Mouse (Mus musculus): Measurements from ENCODE around the gene H2-Aa.

The H2-Aa gene

DNA sequence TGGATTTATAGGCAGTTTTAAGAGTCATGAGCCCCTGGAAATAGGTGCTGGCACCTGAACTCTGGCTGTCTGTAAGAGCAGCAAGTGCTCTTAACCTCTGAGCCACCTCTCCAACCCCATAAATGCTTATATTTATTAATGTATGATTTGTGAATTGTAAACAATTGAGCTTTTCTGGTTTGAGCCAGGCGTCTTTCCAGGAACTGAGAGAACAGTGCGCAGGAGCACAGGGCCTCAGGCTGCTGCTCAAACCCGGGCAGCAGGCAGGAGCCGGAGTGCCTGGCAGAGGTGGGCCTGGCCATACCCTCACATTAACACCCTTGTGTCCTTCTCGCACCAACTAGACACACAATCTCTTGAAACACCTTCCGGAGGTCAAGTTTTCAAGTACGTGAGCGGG lies 12.4 kb upstream of the H2-Aa start:
- in situ Hi-C loops (cut with MseI, MboI) = no loop called here

DNA sequence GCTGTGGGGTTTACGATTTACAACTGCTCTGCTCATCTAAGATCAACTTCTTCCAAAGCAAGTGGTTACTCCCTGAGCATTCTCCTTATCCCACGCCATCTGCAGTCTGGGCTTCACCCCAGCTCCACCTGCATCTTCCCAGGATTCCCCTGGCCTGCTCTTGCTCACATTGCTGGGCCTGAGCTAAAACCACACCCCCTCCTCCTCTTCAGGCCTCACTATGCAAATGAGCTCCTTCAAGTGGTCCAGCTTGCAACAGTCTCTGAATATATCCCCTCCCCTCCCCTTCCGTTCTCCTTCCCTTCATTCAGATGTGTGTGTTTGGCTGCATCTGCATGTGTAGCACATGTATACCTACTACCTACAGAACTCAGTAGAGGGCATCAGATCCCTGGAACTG lies 11.7 kb upstream of the H2-Aa start:
- in situ Hi-C loops (cut with MseI, MboI) = no loop called here

DNA sequence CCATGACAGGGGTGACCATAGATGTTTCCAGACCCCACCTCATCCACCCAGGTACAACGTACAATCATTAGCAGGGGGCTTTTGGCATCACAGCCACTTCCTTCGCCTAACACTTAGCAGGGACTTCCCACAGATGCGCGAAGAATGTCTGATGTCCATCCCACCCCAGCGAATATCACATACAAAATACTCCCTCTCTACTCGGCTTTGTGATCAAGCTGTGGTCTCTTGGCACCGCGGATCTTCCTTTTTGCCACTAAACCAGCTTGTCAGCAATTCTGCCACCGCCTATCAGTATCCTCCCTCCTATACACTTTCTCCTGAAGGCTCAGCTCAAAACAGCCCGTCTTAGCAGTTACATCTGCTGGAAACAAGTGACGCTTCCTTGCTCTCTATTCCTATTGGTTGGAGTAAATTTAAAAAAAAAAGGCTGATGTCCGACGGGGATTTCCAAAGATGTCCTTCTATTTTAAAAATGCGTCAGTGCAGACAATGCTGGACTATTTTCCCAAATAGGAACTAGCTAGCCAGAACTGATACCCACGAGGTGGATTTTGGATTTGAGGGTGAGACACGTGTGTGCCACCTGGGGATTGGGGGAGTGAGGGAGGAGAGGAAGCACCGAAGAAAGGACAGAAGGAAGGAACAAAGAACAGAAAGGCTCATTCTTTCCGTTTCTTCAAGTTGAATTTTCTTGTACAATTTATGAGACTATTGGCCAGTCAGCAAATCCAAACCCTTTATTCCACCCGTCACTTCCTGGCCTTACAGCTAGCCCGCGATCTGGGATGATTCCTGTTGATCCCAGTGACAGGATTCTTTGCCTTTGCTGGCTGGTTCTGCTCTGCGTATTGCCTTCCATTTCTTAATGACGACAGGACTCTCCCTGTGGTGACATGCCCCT lies 8.5 kb upstream of the H2-Aa start:
- in situ Hi-C loops (cut with MseI, MboI) = no loop called here

DNA sequence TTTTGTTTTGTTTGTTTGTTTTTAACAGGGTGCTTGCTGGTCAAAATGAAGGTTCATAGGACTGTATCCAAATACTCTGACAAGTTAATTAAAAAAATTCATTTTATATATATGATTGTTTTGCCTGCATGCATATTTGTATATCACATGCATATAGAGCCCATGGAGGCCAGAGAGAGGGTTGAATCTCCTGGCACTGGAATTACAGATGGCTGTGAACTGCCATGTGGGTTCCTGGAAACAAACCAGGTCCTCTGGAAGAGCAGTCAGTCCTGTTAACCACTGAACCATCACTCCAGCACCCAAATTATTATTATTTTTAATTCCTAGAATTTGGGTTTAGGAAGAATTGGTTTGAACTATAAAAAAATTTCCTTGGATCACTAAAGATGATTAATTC lies 7.7 kb upstream of the H2-Aa start:
- in situ Hi-C loops (cut with MseI, MboI) = no loop called here

DNA sequence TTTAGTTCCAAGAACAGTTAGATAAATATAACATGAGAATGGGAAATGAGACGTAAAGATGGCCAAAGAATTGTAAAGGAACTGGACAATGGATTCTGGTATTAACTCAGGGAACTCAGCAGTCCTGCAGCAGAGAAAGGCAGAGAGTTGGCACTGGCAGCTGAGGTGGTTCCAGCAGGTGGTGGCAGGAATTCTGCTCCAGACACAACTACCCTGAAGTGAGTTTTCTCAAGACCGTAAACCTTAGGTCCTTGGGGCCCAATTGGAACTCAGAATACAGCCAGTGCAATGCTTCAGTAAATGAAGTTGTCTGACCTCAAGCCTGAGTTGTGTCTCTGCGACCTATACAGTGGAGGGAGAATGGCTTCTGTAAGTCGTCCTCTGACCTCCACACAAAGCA lies 6.6 kb upstream of the H2-Aa start:
- in situ Hi-C loops (cut with MseI, MboI) = no loop called here

DNA sequence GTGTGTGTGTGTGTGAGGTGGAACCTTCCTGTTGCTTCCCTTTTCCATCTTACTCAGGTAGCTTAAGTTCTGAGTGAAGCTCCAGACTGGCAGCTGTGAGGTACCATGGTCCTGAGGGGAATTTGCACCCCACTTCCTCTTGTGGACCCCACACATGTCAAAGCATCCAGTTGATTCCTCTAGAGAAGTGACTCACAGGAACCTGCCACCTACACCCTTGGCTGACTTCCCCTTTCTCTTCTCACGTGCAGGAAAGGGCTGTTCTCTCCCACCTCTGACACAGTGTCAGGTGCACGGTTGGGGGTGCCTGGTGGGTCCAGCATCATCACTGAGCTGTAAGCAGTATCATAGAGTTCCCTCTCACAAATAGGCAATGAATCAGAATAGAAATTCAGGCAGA lies 5.9 kb upstream of the H2-Aa start:
- in situ Hi-C loops (cut with MseI, MboI) = no loop called here

DNA sequence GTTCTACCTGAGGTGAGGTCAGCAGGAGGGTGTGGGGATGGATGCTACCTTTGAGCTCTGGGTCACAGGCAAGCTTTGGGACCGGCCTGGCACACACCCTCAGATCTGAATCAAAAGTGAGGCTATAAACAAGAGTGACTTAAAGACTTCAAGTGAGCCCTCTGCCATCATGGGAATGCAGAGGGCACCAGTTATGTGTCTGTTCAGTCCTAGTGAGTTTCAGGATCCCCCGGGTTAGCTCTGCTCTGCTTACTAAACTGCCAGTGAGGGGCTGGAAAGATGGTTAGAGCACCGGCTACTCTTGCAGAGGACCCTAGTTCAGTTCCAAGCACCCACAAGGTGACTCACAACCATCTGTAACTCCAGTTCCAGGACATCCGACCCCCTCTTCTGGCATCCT lies 4.9 kb upstream of the H2-Aa start:
- in situ Hi-C loops (cut with MseI, MboI) = no loop called here

DNA sequence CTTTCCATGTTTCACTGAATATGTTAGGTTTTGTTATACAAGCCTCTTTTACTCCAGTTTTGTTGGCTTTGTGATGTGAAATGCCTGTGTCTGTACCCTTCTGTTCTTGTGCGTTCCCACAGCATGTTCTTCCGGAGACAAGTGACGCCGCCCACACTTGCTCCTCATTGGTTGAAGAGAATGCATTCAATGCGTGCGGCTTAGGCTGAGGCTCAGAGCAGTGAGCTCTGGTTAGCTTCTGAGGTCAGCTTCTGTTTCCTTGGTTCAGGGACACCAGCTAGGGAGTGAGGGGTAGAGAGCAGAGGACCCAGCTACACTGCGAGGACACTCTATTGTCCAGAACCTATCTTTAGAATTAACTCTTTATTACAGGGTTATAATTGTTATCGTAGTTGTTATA lies 4.0 kb upstream of the H2-Aa start:
- in situ Hi-C loops (cut with MseI, MboI) = no loop called here

DNA sequence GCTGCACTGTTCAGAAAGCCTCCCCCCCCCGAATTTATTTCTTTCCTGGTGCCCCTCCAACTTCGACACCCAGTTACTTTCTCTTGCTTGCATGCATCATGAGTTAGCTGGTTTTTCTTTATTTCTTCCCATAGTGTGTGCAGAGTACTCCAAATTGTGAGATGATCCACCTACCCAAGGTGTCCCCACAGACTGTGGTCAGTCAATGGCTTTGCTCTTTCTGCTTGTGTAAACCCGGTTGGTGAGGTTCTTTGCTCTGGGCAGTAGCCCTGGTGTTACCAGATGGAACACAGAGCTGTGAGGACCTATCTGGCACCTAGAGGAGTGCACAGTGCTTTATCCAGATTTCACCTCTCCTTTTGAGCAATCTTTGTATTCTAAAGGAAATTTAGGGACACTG lies 508 bp upstream of the H2-Aa start:
- in situ Hi-C loops (cut with MseI, MboI) = no loop called here

DNA sequence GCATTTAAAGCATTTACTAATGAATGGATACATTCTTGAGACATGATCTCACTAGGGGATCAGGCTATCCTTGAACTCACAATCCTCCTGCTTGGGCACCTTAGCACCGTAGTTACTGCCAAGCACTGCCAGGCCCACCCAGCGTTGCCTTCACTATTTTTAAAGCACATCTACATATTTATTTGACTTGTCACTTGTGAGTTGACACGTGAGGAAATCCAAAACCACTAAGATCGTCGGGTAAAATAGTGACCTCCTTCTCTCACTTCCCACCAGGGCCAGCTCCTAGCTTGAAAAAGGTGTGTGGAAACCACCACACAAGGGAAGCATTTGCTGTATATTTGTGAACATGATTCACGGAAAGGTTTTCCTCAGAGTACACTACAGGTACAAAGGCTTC lies 624 bp downstream of the H2-Aa start:
- in situ Hi-C loops (cut with MseI, MboI) = no loop called here

DNA sequence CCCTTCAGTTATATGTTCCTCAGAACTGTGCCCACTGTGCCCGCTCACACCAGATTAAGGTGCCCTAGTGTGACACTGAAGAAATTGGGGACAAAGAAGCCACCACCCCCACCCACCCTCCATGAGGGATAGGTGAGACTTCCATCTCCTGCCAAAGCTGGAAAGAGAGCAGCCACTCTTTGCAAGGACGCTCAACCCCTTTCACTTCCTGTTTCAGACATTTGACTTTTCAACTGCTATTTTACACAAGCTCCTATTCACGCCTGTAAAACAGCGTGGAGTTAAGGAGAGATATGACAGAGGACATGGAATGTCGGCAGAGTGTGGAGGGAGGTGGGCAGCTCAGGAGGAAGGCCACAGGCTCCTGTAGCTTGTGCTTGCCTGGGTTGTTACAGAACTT lies 1.1 kb downstream of the H2-Aa start:
- in situ Hi-C loops (cut with MseI, MboI) = no loop called here

DNA sequence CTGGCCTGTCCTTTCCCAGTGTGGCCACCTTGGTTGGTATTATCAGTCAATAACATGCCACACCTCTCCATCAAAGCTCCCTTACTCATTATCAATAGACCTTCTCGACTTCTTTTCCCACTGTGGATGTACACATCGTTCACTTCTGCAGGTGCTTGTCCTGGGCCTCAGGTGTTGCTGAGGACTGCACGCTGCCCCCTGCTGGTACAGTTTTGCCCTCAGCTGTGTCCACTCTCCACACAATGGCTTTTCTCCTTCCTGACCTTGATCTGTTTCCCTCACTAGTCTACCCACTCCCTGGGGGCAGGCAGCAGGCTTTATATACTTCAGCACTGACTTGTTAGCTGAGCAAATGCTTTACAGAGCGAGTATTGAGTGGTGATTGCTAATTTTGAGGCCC lies 1.8 kb downstream of the H2-Aa start:
- in situ Hi-C loops (cut with MseI, MboI) = no loop called here

DNA sequence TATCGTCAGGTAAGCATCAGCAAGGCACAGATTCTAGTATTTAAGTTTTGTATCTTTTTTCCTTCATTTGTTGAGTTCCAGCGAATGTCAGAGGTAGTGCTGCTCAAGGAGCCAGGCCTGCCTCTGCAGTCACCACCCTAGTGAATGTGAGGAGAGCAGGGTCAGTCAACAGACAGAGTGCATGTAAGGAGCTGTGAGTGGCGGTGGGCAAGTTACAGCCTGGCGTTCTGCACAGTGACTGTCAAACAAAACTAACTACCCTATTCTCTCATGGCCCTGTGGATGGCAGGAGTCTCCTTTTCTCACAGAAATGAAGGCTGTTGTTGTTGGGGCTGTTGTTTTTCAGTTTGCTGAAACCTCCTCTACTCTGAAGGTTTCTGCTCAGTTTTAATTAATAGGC lies 2.3 kb downstream of the H2-Aa start:
- in situ Hi-C loops (cut with MseI, MboI) = no loop called here

DNA sequence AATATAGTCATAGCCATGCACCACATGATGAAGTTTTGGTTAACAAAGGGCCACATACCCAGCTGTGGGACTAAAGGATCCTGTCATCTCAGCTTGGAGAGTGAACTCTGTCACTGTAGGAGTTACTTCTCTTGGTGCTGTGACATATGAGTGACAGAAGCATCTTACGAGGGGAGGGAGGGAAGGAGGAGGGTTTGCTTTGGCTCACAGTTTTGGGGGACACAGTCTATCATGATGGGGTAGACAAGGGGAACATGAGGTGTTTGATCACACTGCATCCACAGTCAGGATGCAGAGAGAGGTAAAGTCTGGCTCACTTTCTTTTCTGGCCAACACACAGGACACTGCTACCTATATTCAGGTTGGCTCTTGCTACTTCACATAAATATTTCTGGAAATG lies 5.8 kb downstream of the H2-Aa start:
- in situ Hi-C loops (cut with MseI, MboI) = no loop called here

DNA sequence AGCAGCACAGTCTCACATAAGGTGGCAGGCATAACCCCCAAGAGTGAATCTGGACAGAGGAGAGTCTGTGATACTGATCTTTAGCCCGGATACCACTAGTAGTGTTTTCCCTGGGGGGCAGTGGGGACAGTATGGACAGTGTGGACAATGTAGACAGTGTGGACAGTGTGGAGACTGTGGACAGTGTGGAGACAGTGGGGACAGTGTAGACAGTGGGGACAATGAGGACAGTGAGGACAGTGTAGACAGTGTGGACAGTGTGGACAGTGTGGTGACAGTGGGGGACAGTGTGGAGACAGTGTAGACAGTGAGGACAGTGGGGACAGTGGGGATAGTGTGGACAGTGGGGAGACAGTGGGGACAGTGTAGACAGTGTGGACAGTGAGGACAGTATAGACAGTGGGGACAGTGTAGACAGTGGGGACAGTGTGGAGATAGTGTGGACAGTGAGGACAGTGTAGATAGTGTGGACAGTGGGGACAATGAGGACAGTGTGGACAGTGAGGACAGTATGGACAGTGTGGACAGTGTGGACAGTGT lies 7.1 kb downstream of the H2-Aa start:
- in situ Hi-C loops (cut with MseI, MboI) = no loop called here

DNA sequence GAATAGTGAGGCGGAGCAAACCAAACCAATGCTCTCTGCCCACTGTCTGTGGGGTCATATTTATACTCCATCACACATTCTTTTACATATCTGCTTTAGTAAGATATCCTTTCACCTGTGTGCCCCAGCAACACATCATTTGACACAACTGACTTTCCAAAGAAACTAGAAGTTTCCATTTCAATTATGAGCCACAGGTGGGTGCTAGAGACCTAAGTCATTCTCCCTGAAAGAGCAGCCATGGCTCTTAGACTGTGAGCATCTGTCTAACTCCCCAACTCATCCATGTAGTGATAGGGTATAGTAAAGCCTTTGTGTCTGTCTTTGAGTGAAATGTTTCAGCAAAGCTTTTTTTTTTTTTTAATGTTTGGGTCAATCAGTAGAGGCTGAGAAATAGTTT lies 15.5 kb downstream of the H2-Aa start:
- in situ Hi-C loops (cut with MseI, MboI) = no loop called here

DNA sequence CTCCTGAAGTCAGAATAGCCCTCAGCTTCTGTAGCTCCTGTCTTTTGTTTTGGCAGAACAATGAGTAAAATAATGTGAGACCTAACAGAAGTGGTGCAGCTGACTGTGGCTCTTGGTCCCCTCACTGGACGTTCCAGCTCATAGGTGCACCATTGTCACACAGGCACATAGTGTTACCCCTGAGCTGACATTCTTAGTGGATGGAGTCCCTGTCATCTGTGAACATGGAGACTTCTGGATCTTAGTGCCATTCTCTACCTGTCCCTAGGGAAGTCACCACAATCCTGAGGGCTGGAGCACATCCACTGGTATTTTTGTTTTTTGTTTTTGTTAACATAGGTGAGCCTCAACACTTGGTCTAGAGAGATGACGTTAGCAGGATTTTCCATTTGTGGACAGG lies 16.7 kb downstream of the H2-Aa start:
- in situ Hi-C loops (cut with MseI, MboI) = no loop called here

DNA sequence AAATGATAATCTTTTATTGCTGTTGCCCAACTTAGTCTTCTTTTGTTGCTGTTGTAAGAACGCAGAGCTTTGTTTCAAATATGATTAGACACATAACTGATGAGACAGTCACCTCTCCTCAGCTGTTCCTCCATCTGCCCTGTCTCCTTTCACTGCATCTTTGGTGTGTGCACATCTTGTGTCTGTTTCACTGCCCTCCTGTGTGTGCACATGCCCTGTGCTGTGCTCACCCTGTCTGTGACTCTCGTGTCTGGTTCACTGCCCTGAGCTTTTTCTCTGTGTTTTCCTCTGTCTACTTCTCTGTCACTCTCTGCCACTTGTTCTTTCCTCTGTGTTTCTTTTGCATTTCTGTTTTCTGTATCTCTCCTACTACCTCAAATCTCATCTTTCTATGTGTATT lies 17.4 kb downstream of the H2-Aa start:
- in situ Hi-C loops (cut with MseI, MboI) = no loop called here

DNA sequence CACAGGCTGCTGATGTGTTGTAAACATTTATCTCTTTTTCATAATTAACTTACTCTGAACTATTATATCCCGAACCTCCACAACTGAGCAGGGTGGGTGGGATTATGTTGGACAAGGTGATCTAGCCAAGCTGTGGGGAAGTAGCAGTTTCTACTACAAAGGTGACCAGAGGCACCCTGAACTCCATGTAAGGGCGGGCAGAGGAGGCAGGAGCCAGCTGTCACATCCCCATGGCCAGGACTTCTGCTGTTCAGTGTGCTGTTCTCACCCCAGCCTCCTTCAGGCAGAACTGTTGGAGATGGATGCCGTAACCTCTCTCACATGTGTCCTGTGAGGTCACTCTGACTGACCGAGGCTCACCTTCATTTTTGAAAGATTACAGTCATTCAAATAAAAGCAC lies 17.8 kb downstream of the H2-Aa start:
- in situ Hi-C loops (cut with MseI, MboI) = no loop called here

DNA sequence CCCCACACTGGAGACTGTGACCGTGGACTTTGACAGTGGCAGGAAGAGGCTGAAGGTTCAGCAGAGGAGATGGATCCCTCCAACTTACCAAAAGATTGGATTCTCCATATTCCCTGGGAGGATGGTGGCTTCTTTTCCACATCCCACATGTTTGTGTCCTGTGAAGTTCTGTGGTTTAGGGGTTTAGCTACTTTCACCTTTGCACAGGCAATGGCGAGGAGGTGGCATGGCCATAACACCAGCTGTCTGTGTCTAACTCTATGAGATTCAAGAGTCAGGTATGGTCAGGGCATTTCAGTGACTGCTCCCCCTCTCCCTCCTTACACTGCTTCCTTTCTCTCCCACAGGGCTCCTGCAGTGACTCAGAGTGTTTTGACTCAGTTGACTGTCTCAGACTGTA lies 18.9 kb downstream of the H2-Aa start:
- in situ Hi-C loops (cut with MseI, MboI) = no loop called here

DNA sequence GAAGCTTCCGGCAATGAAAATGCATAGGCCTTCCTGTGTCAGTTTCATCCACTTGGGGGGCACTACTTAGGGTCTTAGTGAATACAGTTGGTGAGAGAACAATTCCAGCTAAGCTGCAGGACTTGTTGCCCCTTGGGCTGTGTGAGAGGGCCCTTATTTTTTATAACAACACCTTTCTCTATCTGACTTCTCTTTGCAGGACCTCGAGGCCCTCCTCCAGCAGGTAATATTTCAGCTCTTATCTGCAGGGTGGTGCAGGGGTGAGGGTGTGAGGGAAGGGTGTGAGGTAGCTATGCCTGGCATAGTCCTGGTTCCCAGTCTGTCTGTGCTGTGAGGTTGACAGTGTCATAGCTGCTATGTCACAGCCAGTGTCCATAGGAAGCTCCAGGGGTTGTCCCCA lies 19.4 kb downstream of the H2-Aa start:
- in situ Hi-C loops (cut with MseI, MboI) = no loop called here

DNA sequence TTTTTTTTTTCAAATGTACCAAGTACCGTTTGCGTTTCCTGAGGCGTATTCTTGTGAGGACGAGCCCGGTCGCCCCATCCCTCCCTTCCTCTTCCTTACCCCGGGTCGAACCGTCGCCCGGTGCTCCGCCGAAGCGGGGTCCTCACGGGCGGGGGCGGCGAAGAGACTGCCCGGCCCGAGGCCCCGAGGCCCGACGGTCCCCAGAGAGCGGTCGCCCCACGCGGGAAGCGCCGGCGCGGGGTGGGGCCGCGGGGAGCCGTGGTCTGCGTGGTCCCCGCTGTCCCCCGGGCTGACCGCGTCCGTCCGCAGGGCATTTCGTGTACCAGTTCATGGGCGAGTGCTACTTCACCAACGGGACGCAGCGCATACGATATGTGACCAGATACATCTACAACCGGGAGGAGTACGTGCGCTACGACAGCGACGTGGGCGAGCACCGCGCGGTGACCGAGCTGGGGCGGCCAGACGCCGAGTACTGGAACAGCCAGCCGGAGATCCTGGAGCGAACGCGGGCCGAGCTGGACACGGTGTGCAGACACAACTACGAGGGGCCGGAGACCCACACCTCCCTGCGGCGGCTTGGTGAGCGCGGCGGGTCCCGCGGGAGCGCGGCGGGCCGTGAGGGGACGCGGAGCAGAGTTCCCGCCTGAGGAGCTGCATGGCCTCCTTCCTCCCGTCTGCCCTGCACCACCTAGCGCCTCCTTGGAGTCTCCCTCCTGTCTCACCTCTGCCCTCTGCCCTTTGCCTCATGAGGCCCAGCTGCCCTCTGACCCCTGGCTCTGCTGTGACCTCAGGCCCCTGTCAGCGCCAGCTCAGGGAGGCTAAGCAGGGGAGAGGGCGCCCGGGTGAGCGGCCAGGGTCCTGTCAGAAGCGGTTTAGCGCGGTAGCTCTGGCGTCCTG lies 22.9 kb downstream of the H2-Aa start:
- in situ Hi-C loops (cut with MseI, MboI) = no loop called here
